Mouse (Mus musculus): ENCODE data around the gene Retsat.
A peak's percentile ranks its signal among the peaks of the same experiment; 100 is the strongest.

Retsat gene

DNA sequence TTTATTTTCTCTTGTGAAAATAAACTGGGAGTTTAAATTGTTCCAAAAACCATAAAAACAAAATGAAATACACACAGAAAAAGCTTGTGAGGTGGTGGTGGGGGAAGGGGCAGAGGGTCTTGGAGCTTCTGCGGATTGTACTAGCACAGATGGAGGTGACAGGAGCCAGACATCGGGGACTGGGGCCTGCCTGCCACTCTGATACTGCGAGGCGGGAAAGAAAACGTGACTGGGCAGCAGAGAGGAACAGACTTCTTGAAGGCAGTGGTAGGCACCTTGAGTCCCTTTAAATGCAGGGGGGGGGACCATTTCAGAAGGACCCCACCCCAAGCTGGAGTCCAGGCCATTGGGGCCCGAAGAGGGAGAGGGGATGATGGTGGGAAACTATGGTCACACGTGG lies 28.1 kb downstream of the Retsat start:
- no peak for DNase-seq

DNA sequence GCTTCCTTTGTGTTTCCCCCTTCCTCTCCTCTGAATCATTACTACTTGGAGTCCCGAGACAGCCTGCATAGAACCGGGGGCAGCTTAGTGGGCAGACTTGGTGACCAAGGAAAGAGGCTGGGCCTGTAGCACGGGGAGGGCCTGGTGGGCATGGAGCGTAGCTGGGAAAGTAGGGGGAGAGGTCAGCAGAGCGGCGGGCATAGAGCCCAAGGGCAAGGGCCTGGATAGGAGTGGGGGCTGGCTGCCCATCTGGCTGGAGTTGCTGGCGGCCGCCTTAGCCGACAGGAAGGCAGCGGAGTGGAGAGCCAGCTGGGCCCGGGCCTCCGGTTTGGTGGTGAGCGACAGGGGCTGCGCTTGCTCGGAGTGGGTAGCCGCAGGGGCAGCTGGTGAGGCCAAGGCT lies 29.0 kb downstream of the Retsat start:
- peak; percentile 14 for DNase-seq

DNA sequence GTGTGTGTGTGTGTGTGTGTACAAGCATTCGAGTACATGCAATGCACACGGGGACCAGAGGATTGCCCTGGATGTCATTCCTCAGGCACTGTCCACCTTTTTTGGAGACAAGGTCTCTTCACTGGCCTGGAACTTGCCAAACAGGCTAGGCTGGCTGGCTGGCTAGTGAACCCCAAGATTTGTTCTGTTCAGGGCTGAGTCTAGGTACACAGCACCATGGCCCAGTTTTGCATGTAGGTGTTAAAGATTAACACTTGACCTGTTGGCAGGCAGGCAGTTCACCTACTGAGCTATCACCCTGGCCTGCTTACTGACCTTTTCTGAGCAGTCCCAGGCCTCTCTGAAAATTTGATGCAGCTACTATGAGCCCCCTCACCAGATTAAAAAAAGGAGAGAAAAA lies 32.1 kb downstream of the Retsat start:
- no peak for DNase-seq

DNA sequence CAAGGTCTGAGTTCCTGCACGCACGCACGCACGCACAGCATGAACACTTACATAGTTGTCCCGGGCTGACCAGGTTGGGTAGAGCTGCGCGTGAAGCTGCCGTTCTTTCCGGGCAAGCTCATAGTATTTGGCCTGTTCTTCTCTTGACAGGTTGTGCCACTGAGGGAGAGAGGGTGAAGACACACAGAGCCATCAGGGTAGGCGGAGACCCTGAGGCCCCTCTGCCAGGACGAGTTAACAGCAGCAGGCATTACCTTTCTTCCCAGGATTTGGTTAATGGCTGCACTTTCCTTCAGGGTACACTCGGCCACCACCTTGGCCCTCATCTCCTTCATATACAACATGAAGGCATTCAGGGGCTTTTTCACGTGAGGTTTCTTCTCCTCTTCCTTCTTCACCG lies 32.7 kb downstream of the Retsat start:
- DNase-seq, result no peak

DNA sequence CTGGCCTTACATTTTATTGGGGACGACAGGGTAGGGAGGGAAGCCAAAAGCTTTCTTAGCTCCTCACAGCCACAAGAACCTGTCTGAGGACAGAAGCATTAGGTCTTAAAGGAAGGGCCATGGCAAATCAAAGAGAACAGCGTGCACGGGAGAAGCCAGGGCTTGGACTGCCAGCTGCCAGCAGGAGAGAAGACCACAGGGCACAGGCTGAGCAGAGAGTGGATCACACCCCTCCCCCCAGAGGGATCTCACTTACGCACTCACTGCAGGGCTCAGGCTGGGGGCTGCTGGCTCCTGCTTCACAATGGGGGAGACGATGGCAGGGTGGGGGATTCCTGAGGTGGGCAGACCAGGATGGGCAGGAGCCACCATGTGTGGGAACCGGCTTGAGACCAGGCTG lies 33.4 kb downstream of the Retsat start:
- DNase-seq, result no peak

DNA sequence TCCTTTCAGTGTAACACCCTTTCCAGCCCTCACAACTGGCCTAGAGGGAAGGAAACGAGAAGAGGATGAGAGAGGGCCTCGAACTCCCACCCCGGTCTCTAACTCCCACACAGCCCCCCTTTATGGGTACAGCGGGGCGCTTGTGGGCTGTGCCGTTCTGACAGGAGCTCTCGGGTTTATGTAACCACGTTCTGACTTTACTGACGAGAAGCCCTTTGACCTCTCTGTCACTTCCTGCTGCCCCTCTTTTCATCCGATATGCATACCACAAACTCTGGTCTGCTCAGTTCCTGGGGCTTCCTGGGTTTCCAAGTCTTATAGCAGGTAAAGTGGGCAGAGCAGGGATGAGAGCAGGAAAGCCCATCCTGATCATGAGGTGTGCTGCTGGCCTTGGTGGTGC lies 36.0 kb downstream of the Retsat start:
- DNase-seq, result no peak

DNA sequence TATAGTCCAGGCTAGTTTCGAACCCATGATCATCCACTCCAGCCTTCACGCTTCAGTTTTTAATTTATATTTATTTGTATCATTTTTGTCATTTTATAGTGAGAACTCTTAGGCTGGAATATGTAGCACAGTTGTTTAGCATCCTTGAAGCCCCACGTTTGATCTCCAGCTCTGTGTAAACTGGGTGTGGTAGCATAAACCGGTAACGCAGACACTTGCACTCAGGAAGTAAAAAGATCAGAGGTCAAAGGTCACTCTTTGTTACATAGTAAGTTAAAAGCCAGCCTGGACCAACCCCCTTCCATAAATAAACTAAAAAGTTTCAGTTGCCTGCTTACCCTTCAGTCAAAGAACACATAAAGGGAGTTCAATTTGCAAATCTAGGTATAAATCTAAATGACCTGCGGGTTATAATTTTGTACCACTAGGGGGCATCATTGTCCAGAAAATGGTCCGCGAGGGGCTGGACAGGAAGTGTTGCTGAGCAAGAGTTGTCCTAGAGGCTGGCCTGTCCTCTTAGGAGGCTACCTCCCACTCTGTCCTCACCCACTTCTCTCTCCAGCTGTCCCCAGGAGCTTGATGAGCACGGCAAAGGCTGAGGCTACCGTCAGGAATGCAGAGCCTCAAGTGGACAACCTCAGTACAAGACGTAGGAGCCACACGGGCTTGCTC lies 37.6 kb downstream of the Retsat start:
- peak; percentile 41 for DNase-seq

DNA sequence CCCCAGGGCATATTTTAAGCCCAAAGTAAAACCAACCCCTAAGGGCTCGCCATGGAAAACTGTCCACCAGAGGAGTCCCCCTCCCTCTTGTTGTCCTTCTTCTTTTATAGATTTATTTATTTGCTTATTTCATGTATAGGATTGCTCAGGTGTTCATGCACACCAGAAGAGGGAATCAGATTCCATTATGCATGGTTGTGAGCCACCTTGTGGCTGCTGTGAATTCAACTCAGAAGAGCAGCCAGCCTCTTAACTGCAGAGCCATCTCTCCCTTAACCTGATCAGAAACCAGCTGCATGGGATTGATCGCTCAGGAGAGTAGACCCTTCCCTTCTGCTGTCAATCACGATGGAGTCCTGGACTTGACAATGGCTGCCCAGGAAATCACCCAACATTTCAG lies 38.7 kb downstream of the Retsat start:
- no peak for DNase-seq

DNA sequence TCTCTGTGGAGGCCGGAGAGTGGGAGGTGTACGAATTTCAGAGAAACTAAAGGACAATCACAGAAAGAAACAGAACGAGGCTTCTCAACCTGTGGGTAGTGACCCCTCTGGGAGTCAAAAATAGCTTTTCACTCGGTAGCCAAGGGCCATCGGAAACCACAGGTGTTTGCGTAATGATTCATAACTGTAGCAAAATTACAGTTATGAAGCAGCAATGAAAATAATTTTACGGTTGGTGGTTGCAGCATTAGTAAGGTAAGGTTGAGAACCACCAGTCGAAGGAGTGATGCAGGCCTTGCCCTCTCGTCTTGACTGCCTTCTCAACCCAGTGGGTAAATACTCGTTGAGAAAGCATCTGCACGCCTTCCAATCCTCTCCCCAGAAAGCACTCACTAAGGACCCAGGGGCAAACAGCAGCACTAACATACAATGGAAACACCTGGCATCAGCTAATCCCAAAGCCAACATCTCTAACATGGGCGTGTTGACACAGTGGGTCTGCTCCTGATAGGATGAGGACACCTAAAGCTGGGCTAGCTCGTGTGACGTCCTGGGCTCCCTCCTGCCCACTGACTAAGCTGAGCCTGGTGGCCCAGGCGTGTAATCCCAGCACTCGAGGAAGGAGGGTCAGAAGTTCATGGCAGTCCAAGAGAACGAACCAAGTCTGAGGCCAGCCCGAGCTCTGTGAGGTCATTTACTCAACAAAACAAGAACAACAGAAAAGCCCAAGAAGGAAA lies 43.1 kb downstream of the Retsat start:
- DNase-seq, result no peak

DNA sequence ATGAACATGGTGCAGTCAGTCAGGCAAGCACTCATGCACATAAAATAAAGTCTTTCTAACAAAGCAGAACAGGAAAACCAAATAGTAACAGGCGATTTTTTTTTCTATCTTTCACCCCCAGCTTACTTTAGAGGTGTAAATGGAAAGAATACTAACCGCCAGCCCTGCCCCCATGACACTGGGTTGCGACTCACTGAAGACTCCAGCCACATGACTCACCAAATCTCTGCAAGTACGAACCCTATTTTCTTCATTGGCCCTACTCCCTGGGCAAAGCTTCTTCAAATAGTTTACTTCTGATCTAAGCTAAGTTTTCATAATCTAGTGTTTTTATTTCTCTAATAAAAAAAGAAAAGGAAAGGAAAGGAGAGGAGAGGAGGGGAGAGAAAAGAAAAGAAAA lies 46.3 kb downstream of the Retsat start:
- DNase-seq, result no peak

DNA sequence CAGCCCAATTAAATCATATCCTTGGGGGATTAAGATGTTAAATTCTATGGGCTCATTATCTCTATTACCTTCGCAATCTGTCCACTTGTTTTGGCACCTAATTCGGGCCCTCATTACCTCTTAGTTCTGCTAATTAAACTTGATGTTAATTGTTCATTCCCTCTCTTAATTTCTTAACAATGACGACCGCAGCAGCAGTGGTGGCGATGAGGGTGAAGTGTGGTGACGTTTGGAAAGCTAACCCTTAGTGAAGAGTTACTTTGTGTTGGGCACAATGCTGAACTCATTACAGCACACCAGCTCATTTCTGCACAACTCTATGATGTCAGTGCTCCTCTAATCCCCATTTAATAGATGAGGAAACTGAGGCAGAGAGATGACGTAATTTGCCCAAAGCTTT lies 47.1 kb downstream of the Retsat start:
- DNase-seq, result no peak

DNA sequence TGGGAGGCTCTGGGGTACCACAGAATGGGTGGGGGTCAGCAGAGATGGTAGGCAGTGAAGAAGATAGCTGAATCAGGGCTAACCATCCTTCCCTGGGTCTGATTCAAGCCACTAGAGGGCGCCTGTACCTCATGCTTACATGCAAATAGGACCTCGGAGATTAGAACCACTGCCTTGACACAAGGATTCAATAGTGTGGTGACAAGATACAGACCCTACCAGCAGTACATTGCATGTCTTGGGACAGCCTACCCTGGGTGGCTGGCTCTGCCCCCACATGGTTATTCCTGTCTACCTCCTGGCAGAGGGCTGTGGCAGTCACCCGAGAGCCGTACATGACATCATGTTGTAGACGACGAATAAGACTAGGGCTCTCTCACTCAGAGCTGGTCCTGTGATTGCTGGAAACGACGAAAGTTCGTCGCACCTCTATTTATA lies 49.1 kb downstream of the Retsat start:
- DNase-seq, result peak; percentile 66

DNA sequence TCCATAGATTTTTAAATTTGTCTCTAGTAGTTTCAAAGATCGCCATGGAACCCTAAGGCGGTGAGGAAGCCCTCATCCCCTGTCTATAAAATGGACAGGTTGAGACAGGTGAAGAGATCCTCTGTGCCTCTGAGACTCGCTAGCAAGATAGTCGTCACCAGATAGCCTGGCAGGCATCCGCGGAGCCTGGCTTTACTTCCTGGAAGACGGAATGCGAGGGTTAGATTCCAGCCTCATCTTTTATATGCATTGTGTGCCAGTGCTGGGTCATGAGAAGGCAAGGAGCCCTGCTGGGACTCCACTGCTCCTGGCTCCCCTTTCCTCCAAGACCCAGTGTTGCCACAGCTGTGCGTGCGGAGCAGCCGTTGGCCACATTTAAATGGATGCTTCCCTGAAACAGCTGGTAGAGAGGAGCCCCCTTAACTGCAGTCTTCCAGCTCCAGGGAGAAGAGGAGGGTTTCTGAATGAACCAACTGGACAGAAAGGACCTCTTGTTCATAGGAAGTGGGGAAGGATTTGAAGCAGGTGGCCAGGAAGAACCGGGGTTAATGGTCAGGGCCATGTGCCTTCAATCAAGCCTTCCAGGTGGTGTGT lies 49.8 kb downstream of the Retsat start:
- DNase-seq, result no peak

DNA sequence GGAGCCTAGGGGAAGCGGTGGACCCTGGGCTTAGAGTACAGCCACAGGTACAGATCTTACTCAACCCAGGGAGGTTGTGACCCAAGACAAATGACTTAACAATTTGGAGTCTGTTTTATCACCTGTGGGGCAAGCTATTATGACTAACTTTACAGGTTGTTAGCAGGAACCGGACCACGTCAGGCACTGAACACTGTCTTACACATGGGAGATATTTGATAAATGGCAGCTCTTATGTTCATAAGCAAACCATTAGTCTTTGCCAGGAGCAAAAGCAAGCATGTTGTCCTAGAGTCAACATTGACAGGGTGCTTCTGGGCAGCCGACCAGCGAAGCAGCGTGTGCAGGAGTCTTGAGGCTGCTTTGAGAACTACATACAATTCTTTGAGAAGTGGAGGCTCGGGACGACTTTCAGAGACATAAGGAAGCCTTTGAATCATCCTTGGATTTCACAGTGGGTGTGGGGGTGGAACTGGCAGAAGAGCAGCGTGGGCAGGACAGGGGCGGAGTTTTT lies 52.1 kb downstream of the Retsat start:
- peak; percentile 75 for DNase-seq

DNA sequence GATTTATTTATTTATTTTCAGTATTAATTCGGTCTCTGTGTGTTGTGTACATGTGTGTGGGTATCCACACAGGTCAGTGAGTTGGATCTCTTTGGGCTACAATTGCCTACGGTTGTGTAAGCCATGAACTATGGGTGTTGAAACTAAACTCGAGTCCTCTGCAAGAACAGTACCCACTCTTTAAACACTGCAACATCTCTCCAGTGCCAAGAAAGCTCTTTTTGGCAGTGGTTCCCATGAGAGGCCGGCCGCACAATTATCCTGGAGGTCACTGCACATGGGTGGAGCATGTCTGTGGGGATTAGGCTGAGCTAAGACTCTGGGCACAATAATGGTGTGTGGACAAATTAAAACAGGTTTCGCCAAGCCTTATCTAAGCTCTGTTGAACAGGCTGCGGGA lies 55.1 kb downstream of the Retsat start:
- no peak for DNase-seq

DNA sequence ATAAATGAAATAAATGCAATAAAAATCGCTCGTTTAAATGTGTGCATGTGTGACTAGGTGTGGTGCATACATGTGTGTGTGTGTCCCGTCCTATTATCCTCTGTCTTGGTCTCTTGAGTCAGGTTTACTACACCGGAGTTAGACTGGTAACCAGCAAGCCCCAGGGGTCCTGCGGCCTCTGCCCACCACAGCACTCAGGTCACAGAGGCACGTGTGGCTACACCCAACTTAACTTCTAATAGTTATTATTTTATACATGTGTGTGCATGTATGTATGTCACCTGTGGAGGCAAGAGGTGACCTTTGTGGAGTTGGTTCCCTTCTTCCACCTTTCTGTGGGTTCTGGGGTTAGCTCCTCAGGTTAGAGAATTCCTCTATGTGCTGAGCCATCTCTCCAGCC lies 56.1 kb downstream of the Retsat start:
- DNase-seq, result no peak

DNA sequence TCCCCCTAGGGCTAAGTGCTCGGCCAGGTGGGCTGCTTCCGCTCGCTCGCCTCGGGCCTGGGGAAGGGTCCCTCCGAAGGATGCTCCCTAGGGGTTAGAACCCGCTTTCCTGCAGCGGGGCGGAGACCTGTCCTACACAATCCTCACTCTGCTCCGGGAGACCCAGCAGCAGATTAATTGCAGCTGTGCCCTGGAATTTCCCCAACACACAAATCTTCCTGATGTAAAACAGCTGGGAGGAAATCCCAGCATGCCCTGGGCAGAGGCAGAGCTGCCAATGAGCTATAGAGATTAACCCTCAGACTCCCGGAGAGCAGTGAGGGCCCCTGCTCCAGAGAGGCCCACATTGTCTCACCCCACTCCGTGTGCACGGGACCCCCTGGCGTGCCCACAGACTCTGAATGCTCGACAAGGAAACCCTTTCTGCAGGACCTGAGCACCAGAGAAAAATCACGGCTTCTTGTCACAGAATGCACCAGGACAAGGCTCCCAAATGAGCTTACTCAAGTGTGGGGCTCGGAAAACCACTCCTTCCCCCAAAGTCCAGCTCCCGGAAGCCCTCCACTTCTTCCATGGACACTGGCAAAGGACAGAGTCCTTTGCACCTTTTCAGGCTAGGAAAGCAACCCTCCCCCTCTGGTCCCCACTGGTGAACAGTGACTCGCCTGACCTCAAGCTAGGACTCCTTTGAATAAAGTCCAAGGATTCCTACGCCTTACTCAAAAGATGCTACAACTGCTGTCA lies 57.2 kb downstream of the Retsat start:
- DNase-seq, result no peak

DNA sequence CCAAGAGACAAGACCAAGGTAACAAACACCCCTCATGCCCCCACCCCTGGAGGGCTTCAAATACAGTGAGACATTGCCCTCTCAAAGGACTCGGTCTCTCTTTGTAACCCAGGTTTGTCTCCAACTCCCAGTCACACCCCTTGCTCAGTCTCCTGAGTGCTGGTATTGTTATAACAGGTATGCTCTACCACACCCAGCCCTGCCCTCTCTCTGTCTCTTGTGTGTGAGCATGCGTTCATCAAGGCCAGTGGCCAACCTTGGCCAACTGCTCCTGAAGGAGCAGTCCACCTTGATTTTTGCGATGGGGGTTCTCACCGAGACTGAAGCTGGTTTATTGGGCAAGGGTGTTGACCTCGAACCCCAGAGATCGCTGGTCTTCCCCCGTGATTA lies 57.8 kb downstream of the Retsat start:
- DNase-seq, result no peak

DNA sequence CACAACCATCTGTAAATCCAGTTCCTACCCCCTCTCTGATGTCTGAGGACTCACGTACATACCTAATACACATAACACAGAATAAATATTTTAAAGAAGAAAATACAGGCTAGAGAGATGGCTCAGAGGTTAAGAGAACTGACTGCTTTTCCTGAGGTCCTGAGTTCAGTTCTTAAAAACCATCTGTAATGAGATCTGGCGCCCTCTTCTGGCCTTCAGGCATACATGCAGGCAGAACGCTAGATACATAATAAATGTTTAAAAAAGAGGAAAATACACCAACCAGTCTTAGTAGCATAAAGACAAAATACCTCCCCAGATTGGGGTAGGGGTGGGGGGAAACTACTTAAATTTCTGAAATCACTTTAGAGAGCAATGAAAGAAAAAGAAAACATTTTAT lies 59.7 kb downstream of the Retsat start:
- DNase-seq, result no peak

Data from layer of hippocampus, adult 9-11 months (tissue).